Mouse (Mus musculus) kidney, adult 2 months (tissue): ENCODE measurements at regions not wholly inside any gene's neighbourhood (a gene's known extent, or its start where the extent isn't known, plus 50 kb on each side); places are given as distances from the start of the nearest gene placed in this dataset.

Source experiments
- DNase-seq: peaks from one replicate; pipeline ENCODE4 v3.0.0; 2021
- H3K27ac ChIP-seq: fragments of 200-500 bp; 2 replicates; pipeline ENCODE4 v1.5.1; 2012; ENCODE audit warnings: low read depth, low read length, control low read depth, inconsistent platforms; ENCODE audit not compliant: insufficient read depth
- H3K27me3 ChIP-seq: fragments of 200-500 bp; replicated peaks from 2 replicates; pipeline ENCODE4 v1.6.1; 2012; ENCODE audit warnings: mild to moderate bottlenecking, moderate library complexity, low read length, inconsistent platforms; ENCODE audit not compliant: control insufficient read depth, insufficient read depth
- H3K36me3 ChIP-seq: fragments of 200-500 bp; 2 replicates; pipeline ENCODE4 v1.6.1; 2012; ENCODE audit warnings: mild to moderate bottlenecking, moderate library complexity, low read length, inconsistent platforms; ENCODE audit not compliant: control insufficient read depth, insufficient read depth
- H3K4me1 ChIP-seq: fragments of 200-500 bp; 2 replicates; pipeline ENCODE4 v1.6.1; 2011; ENCODE audit warnings: low read length; ENCODE audit not compliant: control insufficient read depth, insufficient read depth
- H3K4me3 ChIP-seq: fragments of 200-500 bp; 2 replicates; pipeline ENCODE4 v1.5.1; 2011; ENCODE audit warnings: mild to moderate bottlenecking, low read depth, low read length, control low read depth; ENCODE audit not compliant: insufficient read depth
- CTCF ChIP-seq: fragments of 200-500 bp; conservative IDR thresholded peaks from 2 replicates; pipeline ENCODE4 v1.5.1; 2011; ENCODE audit warnings: low read depth, mild to moderate bottlenecking, control low read depth, low read length, moderate library complexity, mixed read lengths; ENCODE audit not compliant: insufficient read depth, insufficient read length
- POLR2A ChIP-seq: fragments of 200-500 bp; IDR thresholded peaks from one replicate; pipeline ENCODE4 v1.6.1; 2011; ENCODE audit warnings: low read depth, low read length, control low read depth
- WGBS: fragments of 180-500 bp; shearing (Covaris S2); methylation state at CpG from one replicate; pipeline ENCODE4 v1.1.7; 2018; 5-methylcytosine and 5-hydroxymethylcytosine counted together

GRCm38 (mm10) chr3:9352251-9352650, 257.6 kb downstream of the Zfp704 start:
- 72% methylated on average over 7 of the region's 7 CpGs for WGBS
- H3K4me1 ChIP-seq, result no peaks in the 10 kb centered on the region
- TF ChIP-seq POLR2A, result no peak
- no peak for TF ChIP-seq CTCF
- H3K27me3 ChIP-seq, result no peaks in the 10 kb centered on the region
- no peaks in the 10 kb centered on the region for H3K36me3 ChIP-seq
- no peak overlapping the region for H3K27ac ChIP-seq
- peak; percentile 18 for DNase-seq
- H3K4me3 ChIP-seq, result no peak overlapping the region

GRCm38 (mm10) chr3:9349822-9350221, 260.1 kb downstream of the Zfp704 start:
- TF ChIP-seq POLR2A, result no peak
- no peak for TF ChIP-seq CTCF
- WGBS, result 92% methylated on average over 4 of the region's 4 CpGs
- Histone ChIP-seq H3K4me3 (no peak overlapping the region), H3K36me3 (no peaks in the 10 kb centered on the region), H3K27ac (no peak overlapping the region), H3K27me3 (no peaks in the 10 kb centered on the region; the same call in 1 of the 2 replicates), H3K4me1 (no peaks in the 10 kb centered on the region)
- DNase-seq, result no peak

- H3K27me3 ChIP-seq, result no peaks in the 10 kb centered on the region; the same call in 1 of the 2 replicates
- TF ChIP-seq POLR2A (no peak), CTCF (no peak)
- no peak overlapping the region for H3K27ac ChIP-seq
- no peaks in the 10 kb centered on the region for H3K4me1 ChIP-seq
- H3K4me3 ChIP-seq, result no peak overlapping the region
- no peak for DNase-seq
- no peaks in the 10 kb centered on the region for H3K36me3 ChIP-seq
- WGBS, result 18% methylated on average over 15 of the region's 15 CpGs
These were observed 262.4 kb downstream of the Zfp704 start for GRCm38 (mm10) chr3:9347446-9347860.

- no peak overlapping the region for H3K27ac ChIP-seq
- no peaks in the 10 kb centered on the region; the same call in 1 of the 2 replicates for H3K27me3 ChIP-seq
- H3K36me3 ChIP-seq, result no peaks in the 10 kb centered on the region
- H3K4me3 ChIP-seq, result peak overlapping the region; percentile 53; the same call in 1 of the 2 replicates
- no peaks in the 10 kb centered on the region for H3K4me1 ChIP-seq
- no peak for DNase-seq
- 4% methylated on average over 26 of the region's 27 CpGs for WGBS
- TF ChIP-seq POLR2A, result no peak
- no peak for TF ChIP-seq CTCF
These were observed 262.9 kb downstream of the Zfp704 start for GRCm38 (mm10) chr3:9346857-9347445.

GRCm38 (mm10) chr3:9346356-9346755, 263.5 kb downstream of the Zfp704 start:
- H3K27me3 ChIP-seq, result no peaks in the 10 kb centered on the region; the same call in 1 of the 2 replicates
- TF ChIP-seq CTCF (no peak), POLR2A (no peak)
- WGBS, result 37% methylated on average over 13 of the region's 13 CpGs
- no peaks in the 10 kb centered on the region for H3K36me3 ChIP-seq
- H3K4me3 ChIP-seq, result no peak overlapping the region
- H3K27ac ChIP-seq, result no peak overlapping the region
- no peak for DNase-seq
- H3K4me1 ChIP-seq, result no peaks in the 10 kb centered on the region

- no peaks in the 10 kb centered on the region; the same call in 1 of the 2 replicates for H3K27me3 ChIP-seq
- WGBS, result 80% methylated on average over 9 of the region's 9 CpGs
- no peak for TF ChIP-seq CTCF
- TF ChIP-seq POLR2A, result no peak
- H3K4me3 ChIP-seq, result no peak overlapping the region
- H3K36me3 ChIP-seq, result no peaks in the 10 kb centered on the region
- no peaks in the 10 kb centered on the region for H3K4me1 ChIP-seq
- no peak overlapping the region for H3K27ac ChIP-seq
- DNase-seq, result no peak
These were observed 264.0 kb downstream of the Zfp704 start for GRCm38 (mm10) chr3:9345885-9346284.

GRCm38 (mm10) chr3:9343586-9343985, 266.3 kb downstream of the Zfp704 start:
- H3K4me3 ChIP-seq, result no peak overlapping the region
- no peak for TF ChIP-seq POLR2A
- TF ChIP-seq CTCF, result no peak
- no peaks in the 10 kb centered on the region for H3K36me3 ChIP-seq
- no peak for DNase-seq
- H3K27ac ChIP-seq, result no peak overlapping the region
- H3K4me1 ChIP-seq, result no peaks in the 10 kb centered on the region
- no peaks in the 10 kb centered on the region; the same call in 1 of the 2 replicates for H3K27me3 ChIP-seq
- WGBS, result 47% methylated on average over 4 of the region's 4 CpGs
